Mouse (Mus musculus): ENCODE data around the gene Uggt1.

The Uggt1 gene

GRCm38 (mm10) chr1:36244058-36244827 is at the start of gene Uggt1:
TSS of gene Uggt1 (minus strand) at chr1:36244720.
- peak; percentile 94 for DNase-seq

- DNase-seq: no peak
Observed at GRCm38 (mm10) chr1:36293470-36293869, 49.0 kb upstream of the Uggt1 start.

GRCm38 (mm10) chr1:36281849-36282248 is 37.3 kb upstream of the Uggt1 start:
- no peak for DNase-seq

- DNase-seq: no peak
Observed at GRCm38 (mm10) chr1:36280938-36281337, 36.4 kb upstream of the Uggt1 start.

- peak; percentile 68 for DNase-seq
Observed at GRCm38 (mm10) chr1:36279202-36279601, 34.7 kb upstream of the Uggt1 start.

GRCm38 (mm10) chr1:36277267-36278060 is 32.9 kb upstream of the Uggt1 start:
- DNase-seq: peak; percentile 73

GRCm38 (mm10) chr1:36275635-36276389 is 31.3 kb upstream of the Uggt1 start:
- no peak for DNase-seq

- no peak for DNase-seq
Observed at GRCm38 (mm10) chr1:36274455-36274854, 29.9 kb upstream of the Uggt1 start, which contains the start of gene Neurl3. TSS of gene Neurl3 (minus strand) at chr1:36274679.

- no peak for DNase-seq
Observed at GRCm38 (mm10) chr1:36273288-36273687, 28.8 kb upstream of the Uggt1 start.

- DNase-seq: no peak
Observed at GRCm38 (mm10) chr1:36272546-36272945, 28.0 kb upstream of the Uggt1 start.

GRCm38 (mm10) chr1:36271516-36272230 is 27.2 kb upstream of the Uggt1 start:
- DNase-seq: no peak

GRCm38 (mm10) chr1:36270666-36271065 is 26.1 kb upstream of the Uggt1 start:
- DNase-seq: no peak

- DNase-seq: no peak
Observed at GRCm38 (mm10) chr1:36269121-36269795, 24.7 kb upstream of the Uggt1 start.

GRCm38 (mm10) chr1:36267595-36267994 is 23.1 kb upstream of the Uggt1 start:
- DNase-seq: no peak

- DNase-seq: peak; percentile 95
Observed at GRCm38 (mm10) chr1:36266293-36266692, 21.8 kb upstream of the Uggt1 start.

- no peak for DNase-seq
Observed at GRCm38 (mm10) chr1:36263833-36264488, 19.4 kb upstream of the Uggt1 start.

- no peak for DNase-seq
Observed at GRCm38 (mm10) chr1:36261708-36262504, 17.4 kb upstream of the Uggt1 start.

GRCm38 (mm10) chr1:36260418-36260817 is 15.9 kb upstream of the Uggt1 start:
- no peak for DNase-seq

GRCm38 (mm10) chr1:36259281-36259680 is 14.8 kb upstream of the Uggt1 start:
- DNase-seq: no peak

- no peak for DNase-seq
Observed at GRCm38 (mm10) chr1:36258631-36259030, 14.1 kb upstream of the Uggt1 start.

GRCm38 (mm10) chr1:36257276-36257675 is 12.8 kb upstream of the Uggt1 start:
- DNase-seq: no peak

Measured in cerebellum, adult 11-12 months (tissue).